Mouse (Mus musculus): ENCODE measurements around the gene Tank. TPM values are rescaled to one million over a fixed set of nuclear protein-coding genes. Genes with fewer than 3 reads are reported as not detected.

The Tank gene
- polyA plus RNA-seq, 1 experiment: 2.5 TPM

GRCm38 (mm10) chr2:61592095-61592494 is 13.7 kb downstream of the Tank start:
- no peak for TF ChIP-seq POLR2A (IDR thresholded peaks at IDR 0.05; ENCODE audit: low read depth, low read length)
- TF ChIP-seq CTCF (IDR thresholded peaks at IDR 0.05; ENCODE audit: extremely low read depth, insufficient read length, insufficient replicate concordance, low read depth, low read length): no peak

DNA sequence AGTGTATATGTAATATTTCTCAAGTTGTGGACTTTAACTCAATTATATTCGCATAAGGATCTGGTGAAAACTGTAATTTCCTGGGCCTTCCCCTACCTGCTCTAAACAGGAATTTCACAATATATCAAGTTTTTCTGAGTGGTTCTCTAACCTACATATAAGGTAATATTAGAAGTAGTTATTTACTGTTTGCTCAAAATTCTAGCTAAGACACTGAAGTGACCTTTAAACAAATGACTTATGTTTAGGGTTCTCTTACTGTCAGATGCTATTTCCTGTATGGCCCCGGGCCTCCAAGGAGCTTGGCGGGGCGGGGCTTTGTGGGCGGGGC is 14.3 kb downstream of the Tank start:
- H3K4me1 ChIP-seq (ENCODE audit: control insufficient read depth, insufficient read depth, insufficient read length, low read length): peaks cover 8% of the 10 kb centered on the region; the same call in 1 of the 2 replicates
- H3K4me3 ChIP-seq (ENCODE audit: low read depth, low read length): no peak overlapping the region
- 6% methylated on average over 5 of the region's 5 CpGs for WGBS
- no peaks in the 10 kb centered on the region for H3K27me3 ChIP-seq (ENCODE audit: control insufficient read depth, insufficient read depth, low read length)
- TF ChIP-seq POLR2A (IDR thresholded peaks at IDR 0.05; ENCODE audit: low read depth, low read length) (no peak), CTCF (IDR thresholded peaks at IDR 0.05; ENCODE audit: extremely low read depth, insufficient read length, insufficient replicate concordance, low read depth, low read length) (no peak)
- H3K36me3 ChIP-seq (ENCODE audit: control insufficient read depth, insufficient read depth, low read length): no peaks in the 10 kb centered on the region
- H3K27ac ChIP-seq (ENCODE audit: insufficient read depth, low read depth, low read length): no peak overlapping the region

More at GRCm38 (mm10) chr2:61592095-61592494, 13.7 kb downstream of the Tank start:
- Histone ChIP-seq H3K36me3 (ENCODE audit: control insufficient read depth, insufficient read depth, low read length) (no peaks in the 10 kb centered on the region), H3K27ac (ENCODE audit: insufficient read depth, low read depth, low read length) (no peak overlapping the region), H3K4me1 (ENCODE audit: control insufficient read depth, insufficient read depth, insufficient read length, low read length) (peaks cover 8% of the 10 kb centered on the region; the same call in 1 of the 2 replicates), H3K4me3 (ENCODE audit: low read depth, low read length) (no peak overlapping the region), H3K27me3 (ENCODE audit: control insufficient read depth, insufficient read depth, low read length) (no peaks in the 10 kb centered on the region)
- WGBS: 87% methylated on average over 3 of the region's 3 CpGs

- TF ChIP-seq POLR2A (IDR thresholded peaks at IDR 0.05; ENCODE audit: low read depth, low read length): peak; percentile 94
- TF ChIP-seq CTCF (IDR thresholded peaks at IDR 0.05; ENCODE audit: extremely low read depth, insufficient read length, insufficient replicate concordance, low read depth, low read length): no peak
- Histone ChIP-seq H3K36me3 (ENCODE audit: control insufficient read depth, insufficient read depth, low read length) (no peaks in the 10 kb centered on the region), H3K27me3 (ENCODE audit: control insufficient read depth, insufficient read depth, low read length) (no peaks in the 10 kb centered on the region), H3K4me3 (ENCODE audit: low read depth, low read length) (peak overlapping the region; percentile 87), H3K4me1 (ENCODE audit: control insufficient read depth, insufficient read depth, insufficient read length, low read length) (peaks cover 8% of the 10 kb centered on the region; the same call in 1 of the 2 replicates), H3K27ac (ENCODE audit: insufficient read depth, low read depth, low read length) (peak overlapping the region; percentile 93)
- WGBS: 1% methylated on average over 62 of the region's 62 CpGs
Observed at GRCm38 (mm10) chr2:61593030-61593811, 14.8 kb downstream of the Tank start.

- 1% methylated on average over 12 of the region's 12 CpGs for WGBS
Observed at GRCm38 (mm10) chr2:61593871-61594304, 15.5 kb downstream of the Tank start.

DNA sequence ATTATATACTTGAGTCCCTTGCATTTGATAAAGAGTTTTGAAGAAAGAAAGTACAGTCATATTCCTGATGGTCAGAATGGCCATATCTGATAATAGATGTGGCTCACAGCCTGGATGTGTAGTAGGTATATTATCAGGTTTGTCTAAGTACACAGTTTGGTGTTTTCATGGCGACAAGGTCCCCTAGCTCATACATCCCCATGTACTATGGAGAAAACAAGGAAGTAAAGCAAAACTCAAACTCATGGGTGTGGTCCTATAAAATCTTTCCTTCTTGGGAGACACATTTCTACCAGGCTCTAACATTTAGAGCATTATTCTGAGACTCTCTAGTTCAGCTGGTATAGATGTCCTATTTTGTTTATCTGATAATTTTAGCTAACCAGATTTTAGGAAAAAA is 21.3 kb downstream of the Tank start:
- Histone ChIP-seq H3K27me3 (ENCODE audit: control insufficient read depth, insufficient read depth, low read length) (no peaks in the 10 kb centered on the region), H3K36me3 (ENCODE audit: control insufficient read depth, insufficient read depth, low read length) (no peaks in the 10 kb centered on the region), H3K4me3 (ENCODE audit: low read depth, low read length) (no peak overlapping the region), H3K4me1 (ENCODE audit: control insufficient read depth, insufficient read depth, insufficient read length, low read length) (peaks cover 3% of the 10 kb centered on the region; the same call in 1 of the 2 replicates), H3K27ac (ENCODE audit: insufficient read depth, low read depth, low read length) (no peak overlapping the region)
- TF ChIP-seq POLR2A (IDR thresholded peaks at IDR 0.05; ENCODE audit: low read depth, low read length): no peak
- no peak for TF ChIP-seq CTCF (IDR thresholded peaks at IDR 0.05; ENCODE audit: extremely low read depth, insufficient read length, insufficient replicate concordance, low read depth, low read length)
- WGBS: 32% methylated on average over 1 of the region's 1 CpGs

More at GRCm38 (mm10) chr2:61593871-61594304, 15.5 kb downstream of the Tank start:
- TF ChIP-seq POLR2A (IDR thresholded peaks at IDR 0.05; ENCODE audit: low read depth, low read length) (no peak), CTCF (IDR thresholded peaks at IDR 0.05; ENCODE audit: extremely low read depth, insufficient read length, insufficient replicate concordance, low read depth, low read length) (no peak)
- peak overlapping the region; percentile 87 for H3K4me3 ChIP-seq (ENCODE audit: low read depth, low read length)
- no peaks in the 10 kb centered on the region for H3K27me3 ChIP-seq (ENCODE audit: control insufficient read depth, insufficient read depth, low read length)
- peaks cover 8% of the 10 kb centered on the region; the same call in 1 of the 2 replicates for H3K4me1 ChIP-seq (ENCODE audit: control insufficient read depth, insufficient read depth, insufficient read length, low read length)
- H3K36me3 ChIP-seq (ENCODE audit: control insufficient read depth, insufficient read depth, low read length): no peaks in the 10 kb centered on the region
- H3K27ac ChIP-seq (ENCODE audit: insufficient read depth, low read depth, low read length): peak overlapping the region; percentile 93

- Histone ChIP-seq H3K4me3 (ENCODE audit: low read depth, low read length) (no peak overlapping the region), H3K27me3 (ENCODE audit: control insufficient read depth, insufficient read depth, low read length) (no peaks in the 10 kb centered on the region), H3K36me3 (ENCODE audit: control insufficient read depth, insufficient read depth, low read length) (no peaks in the 10 kb centered on the region), H3K4me1 (ENCODE audit: control insufficient read depth, insufficient read depth, insufficient read length, low read length) (no peaks in the 10 kb centered on the region), H3K27ac (ENCODE audit: insufficient read depth, low read depth, low read length) (no peak overlapping the region)
- WGBS: 63% methylated on average over 3 of the region's 3 CpGs
- TF ChIP-seq POLR2A (IDR thresholded peaks at IDR 0.05; ENCODE audit: low read depth, low read length) (no peak), CTCF (IDR thresholded peaks at IDR 0.05; ENCODE audit: extremely low read depth, insufficient read length, insufficient replicate concordance, low read depth, low read length) (no peak)
Observed at GRCm38 (mm10) chr2:61603461-61603860, 25.1 kb downstream of the Tank start.

GRCm38 (mm10) chr2:61606942-61607341 is 28.6 kb downstream of the Tank start:
- no peaks in the 10 kb centered on the region for H3K4me1 ChIP-seq (ENCODE audit: control insufficient read depth, insufficient read depth, insufficient read length, low read length)
- TF ChIP-seq POLR2A (IDR thresholded peaks at IDR 0.05; ENCODE audit: low read depth, low read length): no peak
- no peak for TF ChIP-seq CTCF (IDR thresholded peaks at IDR 0.05; ENCODE audit: extremely low read depth, insufficient read length, insufficient replicate concordance, low read depth, low read length)
- H3K4me3 ChIP-seq (ENCODE audit: low read depth, low read length): no peak overlapping the region
- no peak overlapping the region for H3K27ac ChIP-seq (ENCODE audit: insufficient read depth, low read depth, low read length)
- H3K36me3 ChIP-seq (ENCODE audit: control insufficient read depth, insufficient read depth, low read length): 0 out of 2 replicates have a peak, but pooled peaks cover 4% of the 10 kb centered on the region
- H3K27me3 ChIP-seq (ENCODE audit: control insufficient read depth, insufficient read depth, low read length): no peaks in the 10 kb centered on the region
- WGBS: 94% methylated on average over 1 of the region's 1 CpGs
